In genomic region chr3:153441329-153441728, GRCm38 (mm10) we compare ENCODE assay signal across 27 mouse cellular contexts.
DNase-seq lines count a peak whose midpoint lies in the region; ATAC-seq lines count a peak whose summit lies in the region.
"Had no signal": no experiment of that assay in that cellular context is flagged by ENCODE, and none has a peak within 500 bp of the region (broad histone marks: within the 10 kb centered on the region; RNA-seq: fewer than 3 reads in every experiment).

No protein-coding gene starts in this region.

- ATAC-seq in forebrain, embryonic 16.5 days = peak; percentile 43; the same call in 1 of the 2 replicates
- ATAC-seq in erythroblast, adult 5-6 weeks (replicated peaks; ENCODE audit: low FRiP score, poor library complexity, severe bottlenecking) = no peak
- ATAC-seq: hindbrain, embryonic 16.5 days; midbrain, embryonic 13.5 days; Patski had no signal

- no peak for DNase-seq in forebrain, embryonic 10.5 days (ENCODE audit: extremely low spot score, low spot score)
- peak; percentile 30 to 34 for DNase-seq in left cerebral cortex, postnatal 14 days (ENCODE audit: low spot score in 2 of 2)
- DNase-seq in left cerebral cortex, postnatal 4 days = no peak
- peak; percentile 46 to 49 for DNase-seq in right cerebral cortex, adult 2 months (ENCODE audit: low spot score in 2 of 2)
- DNase-seq in telencephalon, adult 2 months (ENCODE audit: low read depth, low spot score) = peak; percentile 61
- DNase-seq: adrenal gland, postnatal 10 days; cerebellum, adult 11 months; cerebellum, adult 9-10 months; cerebellum, postnatal 36 days; gastrocnemius, postnatal 14 days; heart, postnatal 14 days; kidney, adult 2 months; kidney, postnatal 36 days; liver, embryonic 13.5 days; lung, adult 2 months; lung, postnatal 10 days had no signal

- no peaks in the 10 kb centered on the region for H3K36me3 ChIP-seq in forebrain, embryonic 16.5 days (ENCODE audit: control insufficient read depth, insufficient read depth)
- no peaks in the 10 kb centered on the region for H3K36me3 ChIP-seq in forebrain, embryonic 10.5 days (replicated peaks)
- H3K36me3 ChIP-seq: embryonic facial prominence, embryonic 12.5 days; hindbrain, embryonic 10.5 days; limb, embryonic 10.5 days; limb, embryonic 15.5 days; liver, embryonic 13.5 days; midbrain, embryonic 13.5 days had no signal

- 64% methylated on average over 9 of the region's 9 CpGs for WGBS in forebrain, embryonic 16.5 days
- WGBS in forebrain, embryonic 10.5 days = 92% methylated on average over 9 of the region's 9 CpGs

- no peaks in the 10 kb centered on the region for H3K9me3 ChIP-seq in forebrain, embryonic 16.5 days (ENCODE audit: control insufficient read depth, low read length)
- no peaks in the 10 kb centered on the region for H3K9me3 ChIP-seq in forebrain, embryonic 10.5 days
- H3K9me3 ChIP-seq: embryonic facial prominence, embryonic 12.5 days; hindbrain, embryonic 10.5 days; limb, embryonic 10.5 days; limb, embryonic 15.5 days; liver, embryonic 13.5 days; midbrain, embryonic 13.5 days had no signal

- no peak overlapping the region for H3K4me3 ChIP-seq in forebrain, embryonic 16.5 days (replicated peaks; ENCODE audit: low read length)
- no peak overlapping the region for H3K4me3 ChIP-seq in forebrain, embryonic 10.5 days
- H3K4me3 ChIP-seq: embryonic facial prominence, embryonic 12.5 days; hindbrain, embryonic 10.5 days; layer of hippocampus, adult 2 months; limb, embryonic 10.5 days; limb, embryonic 15.5 days; liver, embryonic 13.5 days; midbrain, embryonic 13.5 days had no signal

- H3K27me3 ChIP-seq in forebrain, embryonic 16.5 days (replicated peaks; ENCODE audit: control insufficient read depth, insufficient read depth, low read length) = no peaks in the 10 kb centered on the region
- H3K27me3 ChIP-seq in forebrain, embryonic 10.5 days (ENCODE audit: poor library complexity, severe bottlenecking) = no peaks in the 10 kb centered on the region
- H3K27me3 ChIP-seq: embryonic facial prominence, embryonic 12.5 days; limb, embryonic 15.5 days; liver, embryonic 13.5 days; midbrain, embryonic 13.5 days; Patski had no signal

- no peak overlapping the region for H3K9ac ChIP-seq in forebrain, embryonic 16.5 days (replicated peaks; ENCODE audit: low read depth, low read length)
- H3K9ac ChIP-seq: embryonic facial prominence, embryonic 12.5 days; limb, embryonic 15.5 days; liver, embryonic 13.5 days; midbrain, embryonic 13.5 days had no signal

- intact Hi-C loops in left cerebral cortex, postnatal 14 days (cut with DNase I) = no loop called here
- intact Hi-C loops in left cerebral cortex, postnatal 4 days (cut with DNase I) = no loop called here

- peaks cover 4% of the 10 kb centered on the region for H3K4me1 ChIP-seq in forebrain, embryonic 16.5 days (replicated peaks; ENCODE audit: control insufficient read depth, insufficient read depth, low read length)
- H3K4me1 ChIP-seq in forebrain, embryonic 10.5 days = no peaks in the 10 kb centered on the region
- H3K4me1 ChIP-seq: embryonic facial prominence, embryonic 12.5 days; hindbrain, embryonic 10.5 days; limb, embryonic 15.5 days had no signal

- H3K4me2 ChIP-seq in forebrain, embryonic 16.5 days (ENCODE audit: low read length) = no peak overlapping the region
- H3K4me2 ChIP-seq: embryonic facial prominence, embryonic 12.5 days; limb, embryonic 15.5 days; liver, embryonic 13.5 days; midbrain, embryonic 13.5 days had no signal

- no peak overlapping the region for H3K27ac ChIP-seq in forebrain, embryonic 16.5 days (ENCODE audit: low read length)
- no peak overlapping the region for H3K27ac ChIP-seq in forebrain, embryonic 10.5 days
- H3K27ac ChIP-seq: embryonic facial prominence, embryonic 12.5 days; hindbrain, embryonic 10.5 days; layer of hippocampus, adult 2 months; limb, embryonic 10.5 days; limb, embryonic 15.5 days; liver, embryonic 13.5 days; macrophage; midbrain, embryonic 13.5 days had no signal

Comparison
In these comparisons a context has a peak if more than half of its experiments do, and no peak if none do; other contexts are left out.
1. DNase-seq: peak in left cerebral cortex, postnatal 14 days (2 of 2), right cerebral cortex, adult 2 months (2 of 2) and telencephalon, adult 2 months (single experiment); none in forebrain, embryonic 10.5 days (single experiment) and left cerebral cortex, postnatal 4 days (single experiment).